Mouse (Mus musculus): ENCODE data around the gene Pglyrp1.
"Not testable (repeated sequence)": the region's sequence is repeated elsewhere in the genome, so short reads cannot be mapped to it uniquely, and the experiment has no call there.

Pglyrp1 gene

GRCm38 (mm10) chr7:18871031-18871430 is at the start of gene Pglyrp1:
Gene Pglyrp1 (plus strand): TSS chr7:18871331.
- DNase-seq (ENCODE audit: low spot score) = not testable (repeated sequence)

DNA sequence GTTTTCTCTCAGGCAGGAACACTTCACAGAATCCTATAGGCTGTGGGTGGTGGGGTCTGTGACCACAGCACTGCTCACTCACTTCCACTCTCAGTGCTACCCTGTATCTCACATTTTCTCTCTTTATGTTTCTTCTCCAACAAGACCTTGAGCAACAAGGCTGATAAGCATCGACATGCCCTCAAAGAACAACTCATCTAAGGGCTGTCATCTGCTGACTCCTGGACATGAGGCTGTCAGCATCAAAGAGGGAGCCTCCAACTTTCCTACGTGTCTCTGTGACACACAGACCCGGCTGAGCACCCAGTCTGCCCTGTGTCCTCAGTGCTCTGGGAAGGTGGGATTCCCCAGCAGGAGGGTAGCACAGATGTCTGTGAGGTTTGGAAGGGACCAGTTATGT is 49.6 kb upstream of the Pglyrp1 start, which contains the start of gene Psg17:
Gene Psg17 (minus strand): TSS at position 101 of the 400 bp plus-strand sequence.
- no peak for DNase-seq (ENCODE audit: low spot score)

DNA sequence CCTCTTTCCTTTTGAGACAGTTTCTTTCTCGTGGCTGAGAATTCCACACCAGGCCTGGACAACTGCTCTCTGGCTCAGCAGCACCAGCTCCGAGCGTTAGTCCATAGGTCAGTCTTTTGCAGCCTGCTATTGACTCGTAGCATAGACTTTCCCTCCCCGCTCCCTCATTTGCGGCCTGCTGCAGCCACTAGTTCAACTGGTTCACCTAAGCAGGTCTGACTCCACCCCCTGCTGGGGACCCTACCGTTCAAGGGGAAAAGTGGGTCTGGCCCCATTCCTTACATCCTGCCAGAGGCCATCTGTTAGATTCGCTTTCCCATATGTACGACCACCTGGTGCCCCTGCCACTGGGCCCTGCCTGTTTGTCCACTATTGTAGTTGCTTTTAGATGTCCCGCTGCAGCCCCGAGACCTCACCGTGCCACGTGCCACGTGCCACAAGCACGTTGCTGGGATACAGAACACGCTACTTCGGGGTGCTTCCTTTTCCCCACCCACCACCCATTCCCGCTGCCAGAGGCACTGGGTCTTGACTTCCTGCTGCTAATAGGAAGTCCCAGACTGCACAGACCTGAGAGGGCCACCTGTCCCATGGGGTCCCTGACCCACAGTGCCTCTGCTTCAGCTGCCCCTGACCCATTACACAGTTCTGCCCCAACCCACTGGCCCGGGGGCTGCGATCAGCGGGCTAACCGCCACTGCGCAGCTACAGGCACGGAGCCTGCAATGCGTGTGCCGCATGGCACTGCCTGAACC is 43.2 kb upstream of the Pglyrp1 start:
- no peak for DNase-seq (ENCODE audit: low spot score)

DNA sequence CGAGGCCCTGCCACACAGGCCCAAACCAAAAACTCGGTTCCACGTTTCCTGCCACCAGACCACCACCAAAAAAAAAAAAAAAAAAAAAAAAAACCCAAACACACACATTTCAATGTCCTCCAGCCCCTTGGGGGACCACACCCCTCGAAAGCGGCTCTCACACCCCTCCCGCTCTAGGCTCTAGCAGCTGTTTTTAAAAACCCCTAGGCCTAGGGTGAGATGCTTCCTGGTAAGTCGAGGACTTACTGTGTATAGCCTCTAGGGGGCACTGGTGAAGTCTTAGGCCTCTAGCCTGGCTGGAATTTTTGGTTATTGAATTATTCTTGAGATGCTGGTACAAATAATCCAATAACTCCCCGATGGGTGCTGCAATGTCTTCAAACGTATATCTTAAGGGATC is 42.5 kb upstream of the Pglyrp1 start:
- DNase-seq (ENCODE audit: low spot score) = no peak

DNA sequence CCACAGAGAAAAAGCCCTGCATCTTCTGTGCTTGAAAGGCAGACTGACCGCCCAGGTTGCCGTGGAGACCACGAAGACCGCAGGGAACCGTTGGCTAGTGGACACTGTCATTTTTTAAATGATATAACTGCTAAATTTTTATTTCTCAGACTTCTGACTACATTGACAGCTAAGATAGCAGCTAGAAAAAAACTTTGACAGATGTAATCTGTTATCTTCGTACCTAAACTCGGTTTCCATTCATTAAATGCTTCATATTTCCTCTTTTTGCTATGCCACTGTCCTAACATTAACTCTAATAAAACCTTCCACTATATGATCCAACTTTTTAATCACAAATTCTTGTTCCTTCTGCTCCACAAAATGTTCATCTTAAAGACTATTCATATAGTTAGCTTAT is 41.6 kb upstream of the Pglyrp1 start:
- no peak for DNase-seq (ENCODE audit: low spot score)

GRCm38 (mm10) chr7:18832298-18832697 is 38.8 kb upstream of the Pglyrp1 start:
- DNase-seq (ENCODE audit: low spot score) = no peak

GRCm38 (mm10) chr7:18839865-18840264 is 31.3 kb upstream of the Pglyrp1 start, which contains the start of gene Mill2:
Gene Mill2 (plus strand): TSS chr7:18839966.
- no peak for DNase-seq (ENCODE audit: low spot score)

DNA sequence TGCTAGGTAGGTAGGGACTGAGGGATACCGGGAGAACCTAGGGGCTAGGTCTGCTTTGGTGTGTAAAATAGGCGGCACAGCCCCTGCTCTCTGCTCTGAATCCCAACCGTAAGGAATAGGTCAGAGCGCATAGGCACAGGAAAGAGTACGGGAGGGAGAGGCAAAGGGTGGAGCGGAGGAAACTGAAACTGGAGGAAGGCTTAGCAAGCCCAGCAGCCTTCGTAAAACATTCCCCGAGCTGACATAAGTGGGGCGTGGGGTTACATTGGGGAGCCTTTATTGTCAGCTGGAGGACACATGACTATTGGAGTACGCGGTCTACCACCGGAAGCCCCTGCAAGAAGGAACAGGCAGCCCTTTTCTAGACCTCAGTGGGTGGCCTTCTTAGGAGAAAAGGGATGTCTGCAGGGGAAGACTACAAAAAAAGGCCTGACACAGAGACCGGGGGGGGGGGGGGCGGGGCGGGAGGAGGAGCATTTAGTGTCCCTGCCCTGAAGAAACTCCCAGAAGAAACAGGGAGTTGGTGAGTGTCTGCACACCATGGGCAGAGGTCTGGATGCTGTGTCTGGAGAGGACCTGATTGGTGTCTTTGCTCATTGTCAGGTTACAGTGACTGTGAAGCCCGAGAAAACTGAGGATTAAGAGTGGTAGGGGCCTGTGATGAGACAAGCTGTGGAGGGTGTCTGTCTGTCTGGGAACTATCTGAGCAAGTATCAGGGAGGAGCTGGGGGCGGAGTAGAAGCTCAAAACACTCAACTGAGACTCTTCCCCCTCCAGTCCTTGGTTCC is 30.6 kb upstream of the Pglyrp1 start:
- no peak for DNase-seq (ENCODE audit: low spot score)

DNA sequence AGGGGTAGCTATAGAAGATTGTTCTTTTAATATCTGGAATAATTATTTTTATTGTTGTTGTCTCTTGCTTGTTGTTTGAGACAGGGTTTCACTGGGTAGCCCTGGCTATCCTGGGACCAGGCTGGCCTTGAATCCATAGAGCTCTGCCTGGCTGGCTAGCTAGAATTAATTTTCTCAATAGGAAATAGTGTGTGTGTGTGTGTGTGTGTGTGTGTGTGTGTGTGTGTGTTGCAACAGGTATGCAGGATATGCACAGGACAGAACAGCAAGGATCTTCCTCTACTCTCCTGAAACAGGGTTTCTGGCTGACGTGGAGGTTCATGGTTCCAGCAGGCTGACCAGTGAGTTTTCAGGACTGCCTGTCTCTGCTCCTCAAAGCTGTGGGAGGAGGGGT is 30.0 kb upstream of the Pglyrp1 start:
- no peak for DNase-seq (ENCODE audit: low spot score)

DNA sequence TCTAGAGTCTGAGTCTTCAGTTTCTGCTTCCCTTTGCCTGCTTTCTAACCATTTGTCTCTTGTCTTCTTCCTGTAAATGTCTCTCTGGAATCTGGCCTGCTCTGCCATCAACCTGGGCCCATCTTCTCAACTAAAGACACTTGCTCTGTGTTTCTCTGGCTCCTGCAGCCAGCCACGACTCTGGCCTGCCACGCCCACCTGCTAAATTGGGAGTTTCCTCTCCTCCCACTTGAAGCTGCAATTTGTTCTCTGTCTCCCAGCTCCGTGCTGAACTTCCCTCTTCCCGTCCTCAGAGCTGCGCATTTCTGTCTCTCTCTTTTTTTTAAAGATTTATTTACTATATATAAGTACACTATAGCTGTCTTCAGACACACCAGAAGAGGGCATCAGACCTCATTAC is 26.3 kb upstream of the Pglyrp1 start:
- DNase-seq (ENCODE audit: low spot score) = no peak

- DNase-seq (ENCODE audit: low spot score) = no peak
Measured at GRCm38 (mm10) chr7:18848395-18848794, 22.7 kb upstream of the Pglyrp1 start.

- no peak for DNase-seq (ENCODE audit: low spot score)
Measured at GRCm38 (mm10) chr7:18858310-18858916, 12.7 kb upstream of the Pglyrp1 start.

DNA sequence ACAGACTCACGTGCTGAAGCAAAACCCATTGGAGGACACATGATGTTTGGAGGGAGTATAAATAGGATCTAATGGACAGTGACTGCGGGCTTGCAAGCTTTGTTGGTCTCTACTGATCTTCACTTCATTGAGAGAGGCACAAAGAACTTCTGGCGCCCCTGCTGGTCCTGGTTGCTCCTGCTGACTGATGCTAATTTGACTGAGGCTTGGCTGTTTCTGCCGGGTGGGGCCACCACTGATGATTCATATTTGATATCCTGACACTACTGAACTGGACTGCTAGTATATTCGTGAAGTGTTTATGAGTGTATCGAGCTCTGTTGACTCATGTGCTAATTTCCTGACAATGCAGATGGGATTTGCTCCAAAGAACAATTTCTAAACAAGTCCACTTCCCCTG is 8.3 kb upstream of the Pglyrp1 start:
- no peak for DNase-seq (ENCODE audit: low spot score)

GRCm38 (mm10) chr7:18868491-18868890 is 2.6 kb upstream of the Pglyrp1 start:
- no peak for DNase-seq (ENCODE audit: low spot score)

DNA sequence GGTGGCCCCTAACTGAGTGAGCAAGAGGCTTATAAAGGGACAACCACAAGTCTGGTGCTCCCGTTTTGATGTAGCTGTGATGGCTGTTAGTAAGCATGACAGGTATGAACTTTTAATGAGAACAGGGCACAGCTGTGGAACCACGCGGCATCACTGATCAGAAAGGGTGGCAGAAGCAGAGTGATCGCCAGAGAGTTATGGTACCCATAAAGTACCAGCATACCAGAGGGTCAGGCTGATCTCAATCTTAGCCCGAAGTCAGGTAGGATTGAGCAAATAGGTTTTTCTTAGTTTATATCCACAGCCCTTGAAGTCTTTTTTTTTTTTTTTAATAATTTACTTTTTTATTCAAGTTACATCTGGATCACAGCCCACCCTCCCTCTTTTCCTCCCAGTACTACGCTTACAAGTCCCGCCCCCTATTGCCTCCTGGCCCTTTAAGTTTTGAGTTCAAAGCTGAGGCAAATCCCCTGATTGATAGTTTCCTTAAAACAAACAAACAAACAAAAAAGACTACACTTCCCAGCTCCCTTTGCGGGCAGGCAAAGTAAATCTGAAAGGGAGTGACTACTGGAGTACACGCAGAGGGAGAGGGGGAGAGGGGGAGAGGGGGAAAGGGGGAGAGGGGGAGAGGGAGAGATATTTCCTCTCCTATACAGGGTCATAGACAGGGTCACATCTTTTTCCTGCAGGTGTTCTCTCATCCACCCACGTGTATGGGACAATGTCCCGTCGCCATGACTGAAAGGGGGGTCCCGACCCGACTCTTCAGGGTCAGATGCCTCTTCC is 1.1 kb downstream of the Pglyrp1 start:
- DNase-seq (ENCODE audit: low spot score) = no peak

- no peak for DNase-seq (ENCODE audit: low spot score)
Measured at GRCm38 (mm10) chr7:18872816-18873215, 1.7 kb downstream of the Pglyrp1 start.

- DNase-seq (ENCODE audit: low spot score) = no peak
Measured at GRCm38 (mm10) chr7:18873253-18873652, 2.1 kb downstream of the Pglyrp1 start.

- DNase-seq (ENCODE audit: low spot score) = no peak
Measured at GRCm38 (mm10) chr7:18875372-18875771, 4.2 kb downstream of the Pglyrp1 start.

GRCm38 (mm10) chr7:18878691-18879090 is 7.6 kb downstream of the Pglyrp1 start:
- DNase-seq (ENCODE audit: low spot score) = no peak

DNA sequence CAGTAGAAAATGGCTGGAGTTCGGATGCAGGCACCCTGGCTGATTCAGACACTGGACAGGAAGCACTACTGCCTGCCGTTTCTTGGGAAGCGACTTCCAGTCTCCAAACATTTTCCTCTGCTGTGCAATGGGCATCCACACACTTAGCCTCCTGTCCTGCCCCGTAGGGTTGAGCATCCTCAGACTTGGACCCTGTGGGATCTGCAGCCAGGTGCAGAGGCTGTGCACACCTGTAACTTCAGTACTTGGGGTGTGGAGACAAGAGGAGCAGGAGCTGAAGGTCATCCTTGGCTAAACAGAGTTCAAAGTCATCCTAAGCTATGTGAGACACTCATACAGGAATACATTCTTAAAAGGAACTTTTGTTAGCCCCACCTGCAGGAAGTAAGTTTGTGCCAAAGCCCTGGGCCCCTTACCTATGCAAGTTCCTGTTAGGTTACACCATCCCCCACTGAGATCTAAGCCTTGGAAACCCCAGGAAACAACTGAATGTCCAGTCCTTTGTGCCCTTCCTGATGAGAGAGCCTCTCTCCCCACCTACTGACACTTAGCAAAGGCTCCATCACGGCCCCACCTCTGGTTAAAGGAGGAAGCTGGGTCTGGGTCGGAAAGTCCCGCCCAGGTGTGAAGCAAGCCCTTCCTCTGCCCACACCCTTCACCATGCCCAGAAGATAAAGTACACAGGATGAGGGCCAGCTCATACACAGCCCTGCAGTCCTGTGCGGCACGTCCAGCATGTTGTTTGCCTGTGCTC is 13.0 kb downstream of the Pglyrp1 start:
- DNase-seq (ENCODE audit: low spot score) = no peak

GRCm38 (mm10) chr7:18884745-18885422 is 13.8 kb downstream of the Pglyrp1 start:
- DNase-seq (ENCODE audit: low spot score) = no peak
